Mouse (Mus musculus) heart, embryonic 15.5 days (tissue): ENCODE results near the gene Tnf. TPM values are rescaled to one million over a fixed set of nuclear protein-coding genes. Genes with fewer than 3 reads are reported as not detected.

Experiments used
- ATAC-seq: fragments of 200-750 bp; cut with Nextera tagmentation; replicated peaks from 2 replicates; pipeline ENCODE4 v1.8.0; 2017; ENCODE audit warnings: low read depth, moderate TSS enrichment; ENCODE audit not compliant: insufficient number of reproducible peaks, insufficient read depth, low FRiP score
- H3K27ac ChIP-seq: fragments of 300-500 bp; sonication (generic); 2 replicates; pipeline ENCODE4 v1.5.1; 2015; ENCODE audit warnings: mild to moderate bottlenecking, inconsistent platforms
- H3K27me3 ChIP-seq: fragments of 300-500 bp; sonication (generic); 2 replicates; pipeline ENCODE4 v1.6.1; 2015; ENCODE audit warnings: inconsistent platforms
- H3K36me3 ChIP-seq: fragments of 300-500 bp; sonication (generic); 2 replicates; pipeline ENCODE4 v1.6.1; 2015; ENCODE audit warnings: mild to moderate bottlenecking, inconsistent platforms
- H3K4me1 ChIP-seq: fragments of 300-500 bp; sonication (generic); replicated peaks from 2 replicates; pipeline ENCODE4 v1.6.1; 2015; ENCODE audit warnings: inconsistent platforms
- H3K4me2 ChIP-seq: fragments of 300-500 bp; sonication (generic); 2 replicates; pipeline ENCODE4 v1.6.1; 2015; ENCODE audit warnings: inconsistent platforms, mild to moderate bottlenecking, moderate library complexity
- H3K4me3 ChIP-seq: fragments of 300-500 bp; sonication (generic); 2 replicates; pipeline ENCODE4 v1.5.1; 2015; ENCODE audit warnings: mild to moderate bottlenecking, inconsistent platforms
- H3K9ac ChIP-seq: fragments of 300-500 bp; sonication (generic); 2 replicates; pipeline ENCODE4 v1.6.1; 2015; ENCODE audit warnings: mild to moderate bottlenecking, inconsistent platforms
- H3K9me3 ChIP-seq: fragments of 300-500 bp; sonication (generic); replicated peaks from 2 replicates; pipeline ENCODE4 v1.6.1; 2016; ENCODE audit warnings: inconsistent platforms
- WGBS: fragments of 180-500 bp; shearing (Covaris S2); methylation state at CpG from one replicate; pipeline ENCODE4 v1.1.7; 2015; ENCODE audit warnings: mixed read lengths; 5-methylcytosine and 5-hydroxymethylcytosine counted together
- polyA plus RNA-seq: library from polyadenylated mRNA; unstranded; fragments of >200 nt; fragmentation: Nextera tagmentation; extraction: Ambion mirVana; gene quantifications from 2 replicates; pipeline ENCODE4 v1.2.1, GENCODE M21; 2015

Gene Tnf
- polyA plus RNA-seq, 1 experiment from 2014 or later = not detected

- 0 out of 2 replicates have a peak overlapping the region, but pooled peaks have one; percentile 61 for H3K4me2 ChIP-seq
- H3K4me3 ChIP-seq = peak overlapping the region; percentile 92; the same call in 1 of the 2 replicates
- WGBS = 72% methylated on average over 8 of the region's 8 CpGs
- no peak for ATAC-seq
- peaks cover 30% of the 10 kb centered on the region for H3K4me1 ChIP-seq
- no peaks in the 10 kb centered on the region for H3K9me3 ChIP-seq
- H3K27me3 ChIP-seq = no peaks in the 10 kb centered on the region
- H3K9ac ChIP-seq = 0 out of 2 replicates have a peak overlapping the region, but pooled peaks have one; percentile 47
- peaks cover 2% of the 10 kb centered on the region for H3K36me3 ChIP-seq
- peak overlapping the region; percentile 97 for H3K27ac ChIP-seq
Measured at GRCm38 (mm10) chr17:35166352-35167035, 35.3 kb downstream of the Tnf start.

GRCm38 (mm10) chr17:35165451-35166155, 36.2 kb downstream of the Tnf start:
- H3K27me3 ChIP-seq = no peaks in the 10 kb centered on the region
- peak overlapping the region; percentile 61 for H3K4me2 ChIP-seq
- no peak for ATAC-seq
- no peaks in the 10 kb centered on the region for H3K9me3 ChIP-seq
- peaks cover 31% of the 10 kb centered on the region for H3K4me1 ChIP-seq
- peak overlapping the region; percentile 92 for H3K4me3 ChIP-seq
- peak overlapping the region; percentile 47 for H3K9ac ChIP-seq
- H3K27ac ChIP-seq = peak overlapping the region; percentile 97
- 21% methylated on average over 12 of the region's 12 CpGs for WGBS
- peaks cover 11% of the 10 kb centered on the region for H3K36me3 ChIP-seq

GRCm38 (mm10) chr17:35164568-35165450, 37.0 kb downstream of the Tnf start, which contains the start of gene Prrc2a:
Gene Prrc2a (minus strand): TSS chr17:35164897.
- H3K36me3 ChIP-seq = peaks cover 19% of the 10 kb centered on the region
- ATAC-seq = peak; percentile 97
- H3K4me3 ChIP-seq = peak within 1 kb of the TSS; percentile 92
- H3K27ac ChIP-seq = peak within 1 kb of the TSS; percentile 97
- under 1% methylated on average over 77 of the region's 89 CpGs for WGBS
- H3K9me3 ChIP-seq = no peaks in the 10 kb centered on the region
- H3K27me3 ChIP-seq = no peaks in the 10 kb centered on the region
- H3K4me1 ChIP-seq = peaks cover 31% of the 10 kb centered on the region
- H3K4me2 ChIP-seq = peak within 1 kb of the TSS; percentile 92
- H3K9ac ChIP-seq = peak within 1 kb of the TSS; percentile 98

GRCm38 (mm10) chr17:35164218-35164567, 37.6 kb downstream of the Tnf start:
- WGBS = under 1% methylated on average over 28 of the region's 28 CpGs
- H3K9me3 ChIP-seq = no peaks in the 10 kb centered on the region
- H3K9ac ChIP-seq = peak overlapping the region; percentile 98

GRCm38 (mm10) chr17:35163326-35164081, 38.3 kb downstream of the Tnf start:
- H3K4me1 ChIP-seq = peaks cover 31% of the 10 kb centered on the region
- no peak for ATAC-seq
- WGBS = 5% methylated on average over 8 of the region's 8 CpGs
- H3K27me3 ChIP-seq = no peaks in the 10 kb centered on the region
- H3K9ac ChIP-seq = peak overlapping the region; percentile 98
- peak overlapping the region; percentile 97 for H3K27ac ChIP-seq
- peak overlapping the region; percentile 92 for H3K4me2 ChIP-seq
- H3K9me3 ChIP-seq = no peaks in the 10 kb centered on the region
- peaks cover 32% of the 10 kb centered on the region for H3K36me3 ChIP-seq
- peak overlapping the region; percentile 92 for H3K4me3 ChIP-seq

More at GRCm38 (mm10) chr17:35164218-35164567, 37.6 kb downstream of the Tnf start:
- no peaks in the 10 kb centered on the region for H3K27me3 ChIP-seq
- peak overlapping the region; percentile 92 for H3K4me2 ChIP-seq
- peak overlapping the region; percentile 92 for H3K4me3 ChIP-seq
- H3K36me3 ChIP-seq = peaks cover 25% of the 10 kb centered on the region
- peaks cover 31% of the 10 kb centered on the region for H3K4me1 ChIP-seq
- peak overlapping the region; percentile 97 for H3K27ac ChIP-seq
- no peak for ATAC-seq

GRCm38 (mm10) chr17:35162730-35163129, 39.1 kb downstream of the Tnf start:
- peak overlapping the region; percentile 92 for H3K4me3 ChIP-seq
- 26% methylated on average over 12 of the region's 12 CpGs for WGBS
- no peaks in the 10 kb centered on the region for H3K27me3 ChIP-seq

GRCm38 (mm10) chr17:35162121-35162520, 39.7 kb downstream of the Tnf start:
- peaks cover 46% of the 10 kb centered on the region for H3K36me3 ChIP-seq
- no peaks in the 10 kb centered on the region for H3K9me3 ChIP-seq
- peak overlapping the region; percentile 92 for H3K4me3 ChIP-seq
- peaks cover 31% of the 10 kb centered on the region for H3K4me1 ChIP-seq
- peak overlapping the region; percentile 92 for H3K4me2 ChIP-seq
- H3K9ac ChIP-seq = peak overlapping the region; percentile 98
- no peak for ATAC-seq
- H3K27ac ChIP-seq = peak overlapping the region; percentile 6
- H3K27me3 ChIP-seq = no peaks in the 10 kb centered on the region
- WGBS = 61% methylated on average over 14 of the region's 14 CpGs

More at GRCm38 (mm10) chr17:35162730-35163129, 39.1 kb downstream of the Tnf start:
- H3K27ac ChIP-seq = peak overlapping the region; percentile 97
- H3K9ac ChIP-seq = peak overlapping the region; percentile 98
- H3K4me2 ChIP-seq = peak overlapping the region; percentile 92
- peaks cover 40% of the 10 kb centered on the region for H3K36me3 ChIP-seq
- H3K9me3 ChIP-seq = no peaks in the 10 kb centered on the region
- ATAC-seq = no peak
- H3K4me1 ChIP-seq = peaks cover 31% of the 10 kb centered on the region

GRCm38 (mm10) chr17:35161421-35161820, 40.4 kb downstream of the Tnf start:
- ATAC-seq = no peak
- Histone ChIP-seq H3K36me3 (peaks cover 53% of the 10 kb centered on the region), H3K9ac (no peak overlapping the region), H3K4me1 (peaks cover 28% of the 10 kb centered on the region), H3K27ac (no peak overlapping the region), H3K4me3 (no peak overlapping the region), H3K4me2 (no peak overlapping the region), H3K27me3 (no peaks in the 10 kb centered on the region), H3K9me3 (no peaks in the 10 kb centered on the region)
- 73% methylated on average over 11 of the region's 11 CpGs for WGBS

- Histone ChIP-seq H3K27me3 (no peaks in the 10 kb centered on the region), H3K36me3 (peaks cover 71% of the 10 kb centered on the region), H3K4me1 (peaks cover 20% of the 10 kb centered on the region), H3K4me2 (no peak overlapping the region), H3K9ac (no peak overlapping the region), H3K9me3 (no peaks in the 10 kb centered on the region), H3K27ac (no peak overlapping the region), H3K4me3 (no peak overlapping the region)
- WGBS = 84% methylated on average over 7 of the region's 7 CpGs
- ATAC-seq = no peak
Measured at GRCm38 (mm10) chr17:35159638-35160037, 42.2 kb downstream of the Tnf start.

GRCm38 (mm10) chr17:35158850-35159593, 42.8 kb downstream of the Tnf start:
- Histone ChIP-seq H3K36me3 (peaks cover 77% of the 10 kb centered on the region), H3K4me3 (no peak overlapping the region), H3K27me3 (no peaks in the 10 kb centered on the region), H3K9ac (no peak overlapping the region), H3K9me3 (no peaks in the 10 kb centered on the region), H3K27ac (no peak overlapping the region), H3K4me2 (no peak overlapping the region), H3K4me1 (peaks cover 20% of the 10 kb centered on the region)
- WGBS = 88% methylated on average over 16 of the region's 16 CpGs
- no peak for ATAC-seq
